Mouse (Mus musculus): ENCODE data around the gene Loxl1. TPM values are rescaled to one million over a fixed set of nuclear protein-coding genes. Genes with fewer than 3 reads are reported as not detected.
A peak's percentile ranks its signal among the peaks of the same experiment; 100 is the strongest.
"Not testable (repeated sequence)": the region's sequence is repeated elsewhere in the genome, so short reads cannot be mapped to it uniquely, and the experiment has no call there.

Loxl1 gene
- polyA plus RNA-seq, 1 experiment, result not detected

DNA sequence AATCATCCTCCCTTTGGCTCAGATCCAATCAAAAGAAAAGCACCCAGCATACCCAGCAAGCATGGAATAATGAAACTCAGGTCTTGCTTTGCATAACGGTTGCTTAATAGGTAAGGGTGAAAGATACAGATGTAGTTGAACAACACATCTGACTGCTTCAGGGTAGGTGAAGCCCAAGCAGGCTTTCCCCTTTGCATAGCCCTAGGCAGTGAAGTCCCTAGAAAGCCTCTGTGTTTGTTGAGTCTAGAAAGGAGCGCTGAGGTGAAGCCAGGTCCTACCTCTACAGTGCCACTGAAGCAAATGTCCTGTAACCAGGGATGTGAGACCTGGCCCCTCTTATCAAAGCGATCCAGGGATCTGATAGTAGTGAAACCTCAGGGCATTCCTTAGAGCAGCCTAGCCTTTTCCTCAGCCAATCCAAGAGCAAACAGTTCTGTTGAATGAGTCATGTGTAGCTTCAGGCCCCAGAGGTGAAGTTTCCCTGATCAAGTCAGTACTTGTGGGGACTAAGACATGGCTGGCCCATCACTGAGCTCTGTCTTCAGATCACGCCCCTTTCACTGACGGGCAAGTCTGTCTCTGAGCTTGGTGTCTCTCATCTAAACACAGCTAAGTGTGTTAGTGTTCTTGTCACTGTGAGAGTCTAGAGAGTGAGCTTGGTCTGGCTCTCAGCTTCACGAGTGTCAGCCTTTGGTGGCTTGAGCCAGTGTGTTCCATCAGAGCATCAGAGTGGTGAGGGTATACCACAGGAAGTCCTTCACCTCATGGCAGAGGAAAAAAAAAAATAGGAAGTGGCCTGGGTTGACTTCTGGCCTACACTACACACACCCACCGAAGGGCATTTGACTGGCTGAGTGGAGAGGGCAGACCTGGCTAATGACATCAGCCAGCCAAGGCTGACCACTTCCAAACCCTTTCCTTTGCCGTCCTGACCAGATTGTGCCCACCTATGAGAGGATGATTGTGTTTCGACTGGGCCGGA is 57.0 kb downstream of the Loxl1 start:
- peaks cover 4% of the 10 kb centered on the region for H3K27me3 ChIP-seq (replicated peaks)
- no peaks in the 10 kb centered on the region for H3K9me3 ChIP-seq
- peaks cover 45% of the 10 kb centered on the region for H3K36me3 ChIP-seq (replicated peaks; ENCODE audit: low read length)
- H3K4me3 ChIP-seq (replicated peaks), result no peak overlapping the region
- TF ChIP-seq FLI1 (IDR thresholded peaks at IDR 0.05; ENCODE audit: low read length) (no peak), GATA1 (IDR thresholded peaks at IDR 0.05; ENCODE audit: borderline replicate concordance, low read length) (no peak)
- H3K4me1 ChIP-seq, result peaks cover 51% of the 10 kb centered on the region

DNA sequence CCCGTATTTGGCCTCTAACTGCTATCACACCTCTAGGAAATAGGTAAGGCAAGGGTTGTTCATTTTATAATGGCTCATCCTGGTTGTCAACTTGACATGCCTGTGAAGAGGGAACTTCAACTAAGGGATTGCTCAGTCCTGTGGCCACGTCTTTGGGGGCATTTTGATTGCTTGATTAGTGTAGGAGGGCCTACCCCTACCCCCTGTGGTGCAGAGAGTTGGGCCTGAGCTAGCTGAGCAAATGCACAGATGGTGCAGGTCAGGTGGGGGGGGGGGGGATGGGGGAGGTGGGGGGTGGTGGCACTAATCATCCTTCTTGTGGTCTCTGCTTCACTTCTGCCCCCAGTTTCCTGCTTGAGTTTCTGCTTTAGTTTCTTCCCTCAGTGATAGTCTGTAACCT is 57.9 kb downstream of the Loxl1 start:
- H3K36me3 ChIP-seq (replicated peaks; ENCODE audit: low read length), result peaks cover 38% of the 10 kb centered on the region

DNA sequence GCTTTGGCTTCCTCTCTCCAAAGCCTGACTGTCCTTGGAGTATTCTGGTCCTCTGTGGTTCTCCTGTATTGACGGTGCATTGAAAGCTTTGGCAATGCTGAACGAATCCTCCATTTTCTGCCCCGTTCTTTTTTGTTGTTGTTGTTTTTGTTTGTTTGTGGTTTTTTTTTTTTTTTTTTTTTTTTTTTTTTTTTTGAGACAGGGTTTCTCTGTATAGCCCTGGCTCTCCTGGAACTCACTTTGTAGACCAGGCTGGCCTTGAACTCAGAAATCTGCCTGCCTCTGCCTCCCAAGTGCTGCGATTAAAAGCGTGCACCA is 59.2 kb downstream of the Loxl1 start:
- Histone ChIP-seq H3K4me3 (replicated peaks) (peak overlapping the region; percentile 92), H3K36me3 (replicated peaks; ENCODE audit: low read length) (peaks cover 28% of the 10 kb centered on the region), H3K4me1 (peaks cover 64% of the 10 kb centered on the region)
- H3K27me3 ChIP-seq (replicated peaks); H3K9me3 ChIP-seq: not testable (repeated sequence)

More for the DNA sequence above, 57.9 kb downstream of the Loxl1 start:
- peaks cover 3% of the 10 kb centered on the region for H3K27me3 ChIP-seq (replicated peaks)
- H3K9me3 ChIP-seq, result no peaks in the 10 kb centered on the region
- TF ChIP-seq GATA1 (IDR thresholded peaks at IDR 0.05; ENCODE audit: borderline replicate concordance, low read length) (no peak), FLI1 (IDR thresholded peaks at IDR 0.05; ENCODE audit: low read length) (no peak)
- H3K4me1 ChIP-seq, result peaks cover 59% of the 10 kb centered on the region
- H3K4me3 ChIP-seq (replicated peaks), result no peak overlapping the region

DNA sequence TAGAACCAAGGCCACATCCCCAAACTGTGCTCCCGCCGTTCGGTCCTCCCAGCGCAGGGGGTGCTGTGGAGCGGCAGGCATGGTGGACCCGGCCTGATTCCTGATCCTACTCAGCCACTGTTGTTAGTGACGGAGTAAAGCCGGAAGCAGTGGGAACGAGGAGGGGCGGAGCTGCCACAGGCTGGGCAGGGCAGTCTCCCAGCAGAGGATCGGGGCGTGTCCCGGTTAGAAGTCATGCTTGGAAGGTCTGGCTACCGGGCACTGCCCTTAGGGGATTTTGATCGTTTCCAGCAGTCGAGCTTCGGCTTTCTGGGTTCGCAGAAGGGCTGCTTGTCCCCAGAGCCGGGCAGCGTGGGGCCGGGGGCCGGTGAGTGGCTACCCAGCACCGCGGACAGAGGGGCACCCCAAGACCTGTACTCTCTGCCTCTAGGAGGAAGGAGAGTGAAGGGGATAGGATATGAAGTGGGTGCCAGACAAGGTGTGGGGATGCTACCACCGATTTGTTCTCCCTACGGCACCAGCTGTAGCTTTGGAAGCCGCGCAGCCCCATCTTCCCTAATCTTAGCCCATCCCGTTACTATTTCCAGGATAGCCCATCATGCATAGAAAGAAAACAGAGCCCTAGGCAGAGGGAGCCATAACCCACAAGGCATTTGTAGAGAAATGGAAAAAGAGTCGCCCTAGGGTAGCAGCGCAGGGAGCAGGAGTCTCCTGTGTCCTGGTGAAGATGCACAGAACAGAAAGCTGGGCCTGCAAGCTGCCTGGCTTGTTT is 59.8 kb downstream of the Loxl1 start, which contains the start of gene Stoml1:
Stoml1 (plus strand) TSS at position 132 of the 772 bp plus-strand sequence.
- TF ChIP-seq GATA1 (IDR thresholded peaks at IDR 0.05; ENCODE audit: borderline replicate concordance, low read length), result no peak
- peaks cover 23% of the 10 kb centered on the region for H3K36me3 ChIP-seq (replicated peaks; ENCODE audit: low read length)
- peaks cover 70% of the 10 kb centered on the region for H3K4me1 ChIP-seq
- no peaks in the 10 kb centered on the region for H3K27me3 ChIP-seq (replicated peaks)
- no peaks in the 10 kb centered on the region for H3K9me3 ChIP-seq
- peak within 1 kb of the TSS; percentile 92 for H3K4me3 ChIP-seq (replicated peaks)

DNA sequence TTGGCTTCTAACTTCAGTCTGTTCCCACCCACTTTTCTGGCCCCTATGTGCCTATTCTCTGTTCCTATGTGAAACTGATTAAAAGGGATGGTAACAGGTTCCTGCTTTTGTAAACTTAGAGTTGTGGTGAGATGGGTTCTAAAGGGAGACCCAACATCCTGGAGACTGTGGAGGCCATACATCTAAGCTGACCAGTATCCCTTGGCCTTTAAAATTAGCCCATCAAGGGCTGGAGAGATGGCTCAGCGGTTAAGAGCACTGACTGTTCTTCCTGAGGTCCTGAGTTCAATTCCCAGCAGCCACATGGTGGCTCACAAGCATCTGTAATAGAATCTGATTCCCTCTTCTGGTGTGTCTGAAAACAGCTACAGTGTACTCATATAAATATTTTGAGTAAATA is 62.3 kb downstream of the Loxl1 start:
- H3K36me3 ChIP-seq (replicated peaks; ENCODE audit: low read length); H3K9me3 ChIP-seq; H3K27me3 ChIP-seq (replicated peaks); H3K4me3 ChIP-seq (replicated peaks): not testable (repeated sequence)
- peaks cover 81% of the 10 kb centered on the region for H3K4me1 ChIP-seq

DNA sequence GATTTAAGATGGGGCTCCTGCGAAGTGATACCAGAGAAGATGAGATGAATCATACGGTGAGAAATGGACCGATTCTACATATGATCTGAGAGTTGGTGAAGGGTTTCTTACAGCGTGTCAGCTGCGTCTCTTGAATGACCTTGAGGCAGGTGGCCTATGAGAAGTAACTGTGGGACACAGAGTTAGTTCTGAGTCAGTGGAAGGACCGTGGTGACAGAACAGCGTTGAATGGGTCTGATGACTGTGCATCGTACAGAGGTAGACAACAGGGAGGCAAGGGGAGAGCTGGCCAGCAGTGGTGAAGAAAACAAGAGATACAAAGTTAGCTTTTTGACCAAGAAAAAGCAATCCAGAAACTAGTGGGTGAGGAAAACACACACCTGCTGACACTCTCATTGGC is 62.7 kb downstream of the Loxl1 start:
- Histone ChIP-seq H3K4me1 (peaks cover 78% of the 10 kb centered on the region), H3K36me3 (replicated peaks; ENCODE audit: low read length) (peaks cover 9% of the 10 kb centered on the region), H3K4me3 (replicated peaks) (peak overlapping the region; percentile 94), H3K9me3 (no peaks in the 10 kb centered on the region), H3K27me3 (replicated peaks) (no peaks in the 10 kb centered on the region)
- TF ChIP-seq GATA1 (IDR thresholded peaks at IDR 0.05; ENCODE audit: borderline replicate concordance, low read length) (no peak), FLI1 (IDR thresholded peaks at IDR 0.05; ENCODE audit: low read length) (no peak)

DNA sequence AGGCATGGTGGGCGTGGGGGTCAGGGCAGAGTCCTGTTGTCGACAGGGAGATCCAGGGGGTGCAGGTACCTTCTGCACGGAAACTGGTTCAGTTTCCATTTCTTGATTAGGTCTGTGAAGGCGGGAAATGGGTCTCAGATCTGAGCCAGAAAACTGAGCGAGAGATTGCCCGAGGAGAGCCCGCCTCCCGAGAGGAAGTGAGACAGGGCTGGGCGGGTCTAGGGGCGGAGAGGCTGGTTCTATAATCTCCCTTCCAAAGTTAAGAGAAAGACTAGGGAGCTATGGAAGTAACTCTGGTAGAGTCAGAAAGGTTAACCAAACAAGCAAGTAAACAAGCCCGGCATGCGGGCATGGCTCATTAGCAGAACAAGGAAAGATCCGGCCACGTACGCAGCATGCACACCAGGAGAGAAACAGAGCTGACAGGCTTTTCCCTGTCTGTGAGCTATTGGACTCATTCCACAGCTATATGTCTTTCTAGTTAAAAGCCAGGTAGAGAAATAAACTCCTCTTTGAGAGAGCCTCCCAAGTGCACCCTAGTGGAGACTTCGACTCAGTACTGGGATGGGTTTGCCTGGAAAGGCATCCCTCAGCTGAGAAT is 63.3 kb downstream of the Loxl1 start, which contains the start of gene Pml:
Pml (minus strand) TSS at position 195 of the 601 bp plus-strand sequence.
- Histone ChIP-seq H3K36me3 (replicated peaks; ENCODE audit: low read length) (peaks cover 14% of the 10 kb centered on the region), H3K27me3 (replicated peaks) (no peaks in the 10 kb centered on the region), H3K4me1 (peaks cover 77% of the 10 kb centered on the region), H3K9me3 (no peaks in the 10 kb centered on the region), H3K4me3 (replicated peaks) (peak within 1 kb of the TSS; percentile 94)
- TF ChIP-seq GATA1 (IDR thresholded peaks at IDR 0.05; ENCODE audit: borderline replicate concordance, low read length) (no peak), FLI1 (IDR thresholded peaks at IDR 0.05; ENCODE audit: low read length) (no peak)

DNA sequence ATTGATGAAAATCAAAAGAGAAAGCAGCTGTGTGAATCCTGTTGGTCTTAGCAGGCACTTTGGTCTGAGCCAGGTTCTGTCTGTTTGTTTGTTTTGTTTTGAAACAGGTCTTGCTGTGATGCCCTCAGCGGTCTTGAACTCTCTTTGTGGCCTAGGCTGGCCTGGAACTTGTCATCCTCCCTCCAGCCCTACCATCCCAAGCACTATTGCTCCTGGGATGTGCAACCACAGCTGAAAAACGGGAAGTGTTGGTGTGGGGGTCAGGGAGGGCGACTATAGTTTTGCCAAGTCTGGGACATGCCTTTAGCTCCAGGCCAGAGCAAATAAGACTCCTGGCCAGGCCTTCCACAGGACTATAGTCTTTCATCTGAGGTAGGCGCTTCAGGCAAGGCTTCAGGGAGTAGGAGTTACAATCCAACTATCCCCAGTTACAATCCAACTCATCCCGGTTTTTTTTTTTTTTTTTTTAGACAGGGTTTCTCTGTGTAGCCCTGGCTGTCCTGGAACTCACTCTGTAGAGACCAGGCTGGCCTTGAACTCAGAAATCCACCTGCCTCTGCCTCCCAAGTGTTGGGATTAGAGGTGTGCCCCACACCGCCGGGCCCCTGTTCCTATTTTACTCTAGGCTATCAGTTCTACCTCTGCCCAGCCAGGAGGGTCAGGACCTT is 64.1 kb downstream of the Loxl1 start:
- Histone ChIP-seq H3K4me3 (replicated peaks) (peak overlapping the region; percentile 94), H3K9me3 (no peaks in the 10 kb centered on the region)

DNA sequence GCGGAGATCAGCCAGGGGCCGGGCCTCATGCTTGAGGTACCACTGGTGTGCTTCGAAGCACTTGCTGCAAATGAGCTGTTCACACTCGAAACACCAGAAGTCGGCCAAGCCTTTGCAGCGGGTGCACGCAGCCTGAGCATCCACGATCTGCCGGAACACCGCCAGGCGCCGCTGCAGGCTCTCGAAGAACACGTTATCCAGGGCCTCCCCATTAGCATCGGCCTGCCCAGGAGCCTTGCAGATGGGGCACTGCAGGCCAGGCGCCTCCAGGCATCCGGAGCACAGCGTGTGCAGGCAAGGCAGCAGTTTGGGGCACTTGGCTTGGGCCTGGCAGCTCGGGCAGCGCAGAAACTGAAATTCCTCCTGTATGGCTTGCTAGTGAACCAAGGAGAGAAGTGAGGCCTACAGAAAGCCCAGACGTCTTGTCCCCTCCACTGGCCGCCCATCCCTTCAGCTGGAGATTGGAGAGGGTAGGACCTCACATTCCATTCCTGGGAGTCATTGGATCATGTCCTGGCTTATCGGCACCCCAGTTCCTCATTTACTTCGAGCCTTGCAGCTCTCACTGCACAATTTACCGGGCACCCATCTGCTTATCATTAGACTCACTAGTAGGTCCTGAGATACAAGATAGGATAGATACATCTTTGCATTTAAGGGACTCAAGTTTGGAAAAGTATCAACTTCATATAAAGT is 65.8 kb downstream of the Loxl1 start:
- Histone ChIP-seq H3K9me3 (no peaks in the 10 kb centered on the region), H3K36me3 (replicated peaks; ENCODE audit: low read length) (peaks cover 37% of the 10 kb centered on the region), H3K27me3 (replicated peaks) (no peaks in the 10 kb centered on the region), H3K4me3 (replicated peaks) (peak overlapping the region; percentile 90), H3K4me1 (peaks cover 78% of the 10 kb centered on the region)
- TF ChIP-seq FLI1 (IDR thresholded peaks at IDR 0.05; ENCODE audit: low read length), result no peak
- no peak for TF ChIP-seq GATA1 (IDR thresholded peaks at IDR 0.05; ENCODE audit: borderline replicate concordance, low read length)

More for the DNA sequence above, 64.1 kb downstream of the Loxl1 start:
- Histone ChIP-seq H3K36me3 (replicated peaks; ENCODE audit: low read length) (peaks cover 20% of the 10 kb centered on the region), H3K4me1 (peaks cover 77% of the 10 kb centered on the region), H3K27me3 (replicated peaks) (no peaks in the 10 kb centered on the region)
- TF ChIP-seq FLI1 (IDR thresholded peaks at IDR 0.05; ENCODE audit: low read length) (no peak), GATA1 (IDR thresholded peaks at IDR 0.05; ENCODE audit: borderline replicate concordance, low read length) (no peak)
